Mouse (Mus musculus) hindbrain, embryonic 11.5 days (tissue): ENCODE measurements around the gene Ccdc62. TPM values are rescaled to one million over a fixed set of nuclear protein-coding genes. Genes with fewer than 3 reads are reported as not detected.

Experiments used
- ATAC-seq: fragments of 200-750 bp; cut with Nextera tagmentation; 2 replicates; pipeline ENCODE4 v1.8.0; 2017; ENCODE audit warnings: mild to moderate bottlenecking, moderate TSS enrichment, moderate library complexity; ENCODE audit not compliant: low FRiP score
- DNase-seq: peaks from one replicate; pipeline ENCODE4 v3.0.0-alpha.2; 2015; ENCODE audit warnings: low spot score
- H3K27ac ChIP-seq: fragments of 300-500 bp; sonication (generic); 2 replicates; pipeline ENCODE4 v1.5.1; 2014; ENCODE audit warnings: mild to moderate bottlenecking, low read depth, low read length
- H3K27me3 ChIP-seq: fragments of 300-500 bp; sonication (generic); 2 replicates; pipeline ENCODE4 v1.6.1; 2014; ENCODE audit warnings: mild to moderate bottlenecking, low read length, moderate library complexity, mixed read lengths; ENCODE audit not compliant: control insufficient read depth, insufficient read depth
- H3K36me3 ChIP-seq: fragments of 300-500 bp; sonication (generic); 2 replicates; pipeline ENCODE4 v1.6.1; 2014; ENCODE audit warnings: mild to moderate bottlenecking, low read length, moderate library complexity, mixed read lengths; ENCODE audit not compliant: control insufficient read depth, insufficient read depth
- H3K4me1 ChIP-seq: fragments of 300-500 bp; sonication (generic); replicated peaks from 2 replicates; pipeline ENCODE4 v1.6.1; 2014; ENCODE audit warnings: low read length, mixed read lengths; ENCODE audit not compliant: control insufficient read depth, insufficient read depth
- H3K4me2 ChIP-seq: fragments of 300-500 bp; sonication (generic); replicated peaks from 2 replicates; pipeline ENCODE4 v1.6.1; 2014; ENCODE audit warnings: mild to moderate bottlenecking, low read depth, low read length
- H3K4me3 ChIP-seq: fragments of 300-500 bp; sonication (generic); 2 replicates; pipeline ENCODE4 v1.5.1; 2014; ENCODE audit warnings: low read depth, low read length
- H3K9ac ChIP-seq: fragments of 300-500 bp; sonication (generic); 2 replicates; pipeline ENCODE4 v1.6.1; 2014; ENCODE audit warnings: low read depth, low read length
- H3K9me3 ChIP-seq: fragments of 300-500 bp; sonication (generic); 2 replicates; pipeline ENCODE4 v1.6.1; 2016; ENCODE audit warnings: low read length; ENCODE audit not compliant: control insufficient read depth
- WGBS: fragments of 180-500 bp; shearing (Covaris S2); extraction: QIAGEN DNeasy Blood & Tissue Kit; methylation state at CpG from one replicate; pipeline ENCODE4 v1.1.7; 2014; 5-methylcytosine and 5-hydroxymethylcytosine counted together
- polyA plus RNA-seq: library from polyadenylated mRNA; unstranded; fragments of >200 nt; fragmentation: Nextera tagmentation; extraction: Ambion mirVana; gene quantifications from 2 replicates; pipeline ENCODE4 v1.2.1, GENCODE M21; 2014

Gene Ccdc62
- polyA plus RNA-seq, 1 experiment from 2014 or later: 4.3 TPM

DNA sequence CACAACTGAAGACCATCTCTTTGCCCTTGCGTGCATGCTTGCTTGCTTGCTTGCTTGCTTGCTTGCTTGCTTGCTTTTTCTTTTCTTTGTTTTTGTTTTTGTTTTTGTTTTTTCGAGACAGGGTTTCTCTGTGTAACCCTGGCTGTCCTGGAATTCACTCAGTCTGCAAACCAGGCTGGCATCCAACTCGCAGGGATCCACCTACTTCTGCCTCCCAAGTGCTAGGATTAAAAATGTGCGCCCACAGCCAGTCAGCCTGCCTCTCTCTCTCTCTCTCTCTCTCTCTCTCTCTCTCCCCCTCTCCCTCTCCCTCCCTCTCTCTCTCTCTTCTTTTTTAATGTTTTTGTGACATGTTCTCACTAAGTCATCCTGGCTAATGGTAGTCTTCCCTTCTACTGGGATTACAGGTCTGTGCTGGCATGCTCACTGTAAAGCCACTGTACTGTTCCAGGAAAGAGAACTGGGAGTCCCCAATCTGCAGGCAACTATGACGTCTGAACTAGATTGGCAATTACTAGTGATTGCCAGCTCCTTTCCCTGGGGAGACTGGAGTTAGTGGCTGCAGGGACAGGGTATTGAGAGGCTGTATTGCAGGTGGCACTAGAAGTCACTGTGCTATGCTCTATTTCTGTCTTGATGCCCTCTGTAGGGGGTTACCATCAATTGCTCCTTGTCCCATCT is 22.0 kb downstream of the Ccdc62 start:
- H3K9me3 ChIP-seq: no peaks in the 10 kb centered on the region
- H3K4me3 ChIP-seq: no peak overlapping the region
- no peak overlapping the region for H3K27ac ChIP-seq
- H3K4me1 ChIP-seq: no peaks in the 10 kb centered on the region
- WGBS: 70% methylated on average over 5 of the region's 5 CpGs
- H3K36me3 ChIP-seq: no peaks in the 10 kb centered on the region
- H3K27me3 ChIP-seq: no peaks in the 10 kb centered on the region; the same call in 1 of the 2 replicates
- DNase-seq: no peak
- ATAC-seq: no peak
- H3K4me2 ChIP-seq: no peak overlapping the region
- H3K9ac ChIP-seq: no peak overlapping the region

DNA sequence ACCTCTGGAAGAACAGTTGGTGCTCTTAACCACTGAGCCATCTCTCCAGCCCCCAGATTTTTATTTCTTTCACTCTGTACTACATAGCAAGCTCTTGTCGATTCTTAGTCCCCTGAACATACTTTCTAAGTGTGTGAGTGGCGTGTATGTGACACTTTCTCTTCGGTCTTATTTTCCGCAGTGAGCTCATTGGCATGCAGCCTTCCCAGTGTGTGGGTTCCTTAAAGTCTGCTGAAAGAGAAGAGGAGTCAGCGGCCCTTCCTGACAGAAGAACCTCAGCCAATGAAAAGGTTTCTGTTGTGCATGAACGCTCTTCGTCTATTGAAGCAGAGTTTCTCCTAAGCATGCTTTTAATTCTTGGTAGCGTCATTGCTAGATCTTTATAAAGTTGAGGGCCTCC is 26.7 kb downstream of the Ccdc62 start:
- Histone ChIP-seq H3K4me3 (no peak overlapping the region), H3K9me3 (no peaks in the 10 kb centered on the region), H3K36me3 (no peaks in the 10 kb centered on the region), H3K9ac (no peak overlapping the region), H3K27me3 (no peaks in the 10 kb centered on the region), H3K27ac (no peak overlapping the region), H3K4me2 (no peak overlapping the region), H3K4me1 (no peaks in the 10 kb centered on the region)
- ATAC-seq (no peak), DNase-seq (no peak)
- whole genome bisulfite sequencing: 78% methylated on average over 8 of the region's 8 CpGs

DNA sequence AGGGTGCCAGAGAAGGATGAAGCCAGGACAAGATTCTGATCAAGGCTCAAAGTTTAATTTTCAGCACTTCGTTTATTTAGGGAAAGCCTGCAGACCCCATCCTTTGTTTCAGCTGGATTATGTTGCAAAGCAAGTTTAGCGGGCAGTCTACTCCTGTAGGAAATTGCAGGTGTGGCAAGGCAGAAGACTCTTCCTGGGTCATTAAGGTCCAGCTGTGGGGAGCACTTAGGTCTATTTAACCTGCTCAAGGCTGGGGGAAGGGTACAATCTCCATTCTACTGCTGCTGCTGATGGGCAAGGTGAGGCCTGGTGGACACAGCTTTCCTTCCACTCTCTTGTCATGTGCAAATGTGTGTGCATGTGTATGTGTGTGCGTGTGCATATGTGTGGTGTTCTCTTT is 28.5 kb downstream of the Ccdc62 start:
- H3K27me3 ChIP-seq: no peaks in the 10 kb centered on the region
- 81% methylated on average over 3 of the region's 3 CpGs for WGBS
- no peaks in the 10 kb centered on the region for H3K36me3 ChIP-seq
- H3K9ac ChIP-seq: no peak overlapping the region
- ATAC-seq (no peak), DNase-seq (no peak)
- H3K9me3 ChIP-seq: no peaks in the 10 kb centered on the region
- no peaks in the 10 kb centered on the region for H3K4me1 ChIP-seq
- no peak overlapping the region for H3K4me3 ChIP-seq
- no peak overlapping the region for H3K4me2 ChIP-seq
- H3K27ac ChIP-seq: no peak overlapping the region

DNA sequence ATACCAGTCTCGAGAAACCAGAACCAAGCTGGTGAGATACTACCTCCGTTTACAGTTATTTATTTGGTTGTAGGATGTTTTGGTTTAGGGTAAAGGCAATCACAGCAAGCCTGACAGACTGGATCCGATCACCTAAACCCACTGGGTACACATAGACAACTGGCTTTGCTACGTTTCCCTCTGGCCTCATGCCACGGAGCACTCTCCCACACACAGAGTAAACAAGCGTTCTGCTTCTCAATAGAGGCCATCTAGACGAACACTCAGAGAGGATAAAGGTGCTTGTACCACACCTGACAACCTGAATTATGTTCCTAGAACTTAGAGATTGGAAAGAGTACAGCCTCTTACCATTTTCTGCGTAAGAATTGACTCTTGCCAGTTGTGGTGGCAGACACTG is 29.6 kb downstream of the Ccdc62 start:
- Histone ChIP-seq H3K4me2 (no peak overlapping the region), H3K36me3 (no peaks in the 10 kb centered on the region), H3K4me1 (no peaks in the 10 kb centered on the region), H3K9ac (no peak overlapping the region), H3K27ac (no peak overlapping the region), H3K9me3 (no peaks in the 10 kb centered on the region), H3K4me3 (no peak overlapping the region), H3K27me3 (no peaks in the 10 kb centered on the region)
- DNase-seq (no peak), ATAC-seq (no peak)
- WGBS: 83% methylated on average over 8 of the region's 8 CpGs

DNA sequence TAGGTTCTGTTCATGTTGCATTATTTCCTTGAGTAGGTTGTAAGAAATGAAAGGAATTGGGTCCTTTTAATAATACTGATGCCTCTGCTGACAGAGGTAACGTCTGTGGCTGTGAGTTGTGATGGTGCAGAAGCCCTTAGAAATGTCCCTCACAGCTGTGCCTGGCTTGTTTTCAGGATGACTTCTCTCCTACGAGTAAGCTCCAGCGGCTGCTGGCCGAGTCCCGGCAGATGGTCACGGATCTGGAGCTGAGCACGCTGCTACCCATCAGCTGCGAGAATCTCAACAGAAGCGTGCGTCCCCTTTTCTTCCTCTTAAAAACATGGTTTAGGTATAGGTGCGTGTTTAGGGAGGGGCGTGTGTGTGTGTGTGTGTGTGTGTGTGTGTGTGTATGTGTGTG is 30.6 kb downstream of the Ccdc62 start:
- ATAC-seq: no peak
- H3K9me3 ChIP-seq: no peaks in the 10 kb centered on the region
- no peaks in the 10 kb centered on the region for H3K27me3 ChIP-seq
- no peaks in the 10 kb centered on the region for H3K4me1 ChIP-seq
- WGBS: 88% methylated on average over 12 of the region's 12 CpGs
- no peak for DNase-seq
- no peak overlapping the region for H3K27ac ChIP-seq
- no peak overlapping the region for H3K4me2 ChIP-seq
- no peaks in the 10 kb centered on the region for H3K36me3 ChIP-seq
- H3K9ac ChIP-seq: no peak overlapping the region
- H3K4me3 ChIP-seq: no peak overlapping the region

DNA sequence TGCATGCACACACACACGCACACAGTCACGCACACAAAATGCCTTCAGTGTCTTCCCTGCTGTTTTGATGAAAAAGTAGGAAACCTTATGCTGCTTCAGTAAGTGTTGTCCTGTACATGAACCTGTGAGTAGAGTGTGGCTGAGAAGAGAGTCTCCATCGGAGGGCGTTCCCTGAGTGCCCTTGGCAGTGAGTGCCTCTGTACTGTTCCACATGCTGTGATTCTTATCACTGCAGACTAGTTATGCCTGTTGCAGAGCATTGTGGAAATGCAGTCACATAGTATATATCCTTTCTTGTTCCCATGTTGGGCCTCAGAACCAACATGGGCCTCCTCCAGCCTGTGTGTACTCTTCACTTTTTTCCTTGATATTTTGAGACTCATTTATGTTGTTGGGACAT is 33.7 kb downstream of the Ccdc62 start:
- no peak for ATAC-seq

DNA sequence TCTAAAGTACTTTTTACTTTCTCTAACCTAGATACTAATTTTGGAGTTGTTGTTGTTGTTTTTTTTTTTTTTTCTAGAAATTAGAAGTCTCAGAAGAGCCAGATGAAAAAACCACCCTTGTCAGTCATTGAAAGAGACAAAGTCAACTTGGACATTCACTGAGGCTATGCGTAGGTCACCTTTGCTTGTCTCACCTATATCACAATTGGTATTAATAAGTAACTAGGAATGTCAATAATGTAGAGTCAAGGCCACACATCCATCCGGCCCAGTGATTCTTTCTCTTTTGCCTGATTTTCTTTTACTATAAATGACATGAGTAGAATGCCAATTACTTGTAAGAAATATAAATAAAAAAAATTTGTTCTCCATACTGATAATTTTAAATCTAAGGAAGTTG is 36.3 kb downstream of the Ccdc62 start:
- ATAC-seq (no peak), DNase-seq (no peak)
- Histone ChIP-seq H3K27ac (no peak overlapping the region), H3K4me3 (no peak overlapping the region), H3K9ac (no peak overlapping the region), H3K9me3 (no peaks in the 10 kb centered on the region), H3K27me3 (no peaks in the 10 kb centered on the region), H3K4me1 (no peaks in the 10 kb centered on the region), H3K4me2 (no peak overlapping the region), H3K36me3 (no peaks in the 10 kb centered on the region)
- 92% methylated on average over 2 of the region's 2 CpGs for WGBS

More for the DNA sequence above, 33.7 kb downstream of the Ccdc62 start:
- 93% methylated on average over 4 of the region's 4 CpGs for WGBS
- no peak overlapping the region for H3K4me3 ChIP-seq
- no peak for DNase-seq
- H3K9ac ChIP-seq: no peak overlapping the region
- H3K4me2 ChIP-seq: no peak overlapping the region
- H3K27ac ChIP-seq: no peak overlapping the region
- H3K9me3 ChIP-seq: no peaks in the 10 kb centered on the region
- no peaks in the 10 kb centered on the region for H3K4me1 ChIP-seq
- H3K27me3 ChIP-seq: no peaks in the 10 kb centered on the region
- H3K36me3 ChIP-seq: no peaks in the 10 kb centered on the region

DNA sequence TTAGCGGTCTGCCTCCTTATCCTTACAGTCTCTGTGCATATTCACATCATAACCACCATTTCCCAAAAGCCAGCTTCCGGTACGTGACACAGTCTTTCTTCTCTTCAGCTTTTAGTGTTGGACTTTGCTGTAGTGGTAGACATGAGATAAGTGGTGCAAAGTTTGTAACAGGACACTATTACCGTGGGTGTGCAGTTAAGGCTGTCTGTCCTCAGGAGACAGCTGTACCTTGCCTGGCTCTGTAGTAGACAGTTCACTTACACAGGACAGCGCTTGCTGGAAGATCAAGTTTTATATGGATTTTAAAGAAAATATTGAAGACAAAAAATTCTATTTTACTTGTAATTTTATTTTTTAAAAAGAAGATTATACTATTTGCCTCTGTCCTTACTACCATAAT is 38.0 kb downstream of the Ccdc62 start:
- no peaks in the 10 kb centered on the region; the same call in 1 of the 2 replicates for H3K4me1 ChIP-seq
- H3K27me3 ChIP-seq: 0 out of 2 replicates have a peak, but pooled peaks cover 2% of the 10 kb centered on the region
- H3K4me2 ChIP-seq: no peak overlapping the region
- H3K9me3 ChIP-seq: no peaks in the 10 kb centered on the region
- no peak overlapping the region for H3K27ac ChIP-seq
- no peak overlapping the region for H3K4me3 ChIP-seq
- 89% methylated on average over 5 of the region's 5 CpGs for WGBS
- H3K9ac ChIP-seq: no peak overlapping the region
- DNase-seq (no peak), ATAC-seq (no peak)
- H3K36me3 ChIP-seq: no peaks in the 10 kb centered on the region

DNA sequence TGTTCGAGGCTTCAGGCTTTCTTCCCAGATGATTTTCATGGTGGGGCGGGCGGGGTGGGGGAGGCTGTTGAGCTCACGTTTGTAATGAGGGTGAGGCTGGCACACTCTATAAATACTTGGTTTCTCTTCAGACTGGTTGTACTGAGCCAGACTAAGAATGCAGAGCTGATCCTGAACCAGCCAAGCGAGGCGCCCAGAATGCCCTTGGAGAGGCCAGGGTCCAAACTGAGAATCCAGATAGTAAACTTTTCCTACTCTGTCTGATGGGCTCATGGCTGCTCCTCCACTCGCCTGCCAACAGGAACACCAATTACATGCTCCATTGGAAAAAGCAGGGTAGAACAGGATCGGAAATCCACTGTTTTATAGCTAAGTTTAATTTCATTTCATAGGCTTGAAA is 38.7 kb downstream of the Ccdc62 start:
- ATAC-seq: no peak
- 80% methylated on average over 8 of the region's 8 CpGs for WGBS

More for the DNA sequence above, 38.7 kb downstream of the Ccdc62 start:
- Histone ChIP-seq H3K27ac (no peak overlapping the region), H3K9ac (no peak overlapping the region), H3K36me3 (no peaks in the 10 kb centered on the region), H3K27me3 (0 out of 2 replicates have a peak, but pooled peaks cover 2% of the 10 kb centered on the region), H3K4me2 (no peak overlapping the region), H3K4me1 (no peaks in the 10 kb centered on the region; the same call in 1 of the 2 replicates), H3K9me3 (no peaks in the 10 kb centered on the region), H3K4me3 (no peak overlapping the region)
- DNase-seq: no peak
